Mouse (Mus musculus) limb, embryonic 14.5 days (tissue): ENCODE measurements around the gene Gm20855. TPM values are rescaled to one million over a fixed set of nuclear protein-coding genes. Genes with fewer than 3 reads are reported as not detected.
"Not testable (repeated sequence)": the region's sequence is repeated elsewhere in the genome, so short reads cannot be mapped to it uniquely, and the experiment has no call there.

Experiments used
- ATAC-seq: fragments of 200-750 bp; cut with Nextera tagmentation; 2 replicates; pipeline ENCODE4 v1.8.0; 2017; ENCODE audit warnings: low read depth, moderate number of reproducible peaks, moderate TSS enrichment; ENCODE audit not compliant: low FRiP score
- DNase-seq: peaks from one replicate; pipeline ENCODE4 v3.0.0-alpha.2; 2015; ENCODE audit warnings: low spot score
- H3K27ac ChIP-seq: fragments of 300-500 bp; sonication (generic); replicated peaks from 2 replicates; pipeline ENCODE4 v1.5.1; 2014; ENCODE audit warnings: low read depth, mild to moderate bottlenecking, low read length, moderate library complexity, mixed read lengths
- H3K27me3 ChIP-seq: fragments of 300-500 bp; sonication (generic); 2 replicates; pipeline ENCODE4 v1.6.1; 2014; ENCODE audit warnings: low read length, mixed read lengths; ENCODE audit not compliant: control insufficient read depth, insufficient read depth
- H3K36me3 ChIP-seq: fragments of 300-500 bp; sonication (generic); 2 replicates; pipeline ENCODE4 v1.6.1; 2014; ENCODE audit warnings: mild to moderate bottlenecking, low read length, moderate library complexity, mixed read lengths; ENCODE audit not compliant: control insufficient read depth, insufficient read depth
- H3K4me1 ChIP-seq: fragments of 300-500 bp; sonication (generic); 2 replicates; pipeline ENCODE4 v1.6.1; 2014; ENCODE audit warnings: antibody characterized with exemption, low read length, mixed read lengths; ENCODE audit not compliant: control insufficient read depth, insufficient read depth
- H3K4me2 ChIP-seq: fragments of 300-500 bp; sonication (generic); replicated peaks from 2 replicates; pipeline ENCODE4 v1.6.1; 2014; ENCODE audit warnings: low read depth, mild to moderate bottlenecking, low read length, moderate library complexity; ENCODE audit not compliant: severe bottlenecking
- H3K4me3 ChIP-seq: fragments of 300-500 bp; sonication (generic); replicated peaks from 2 replicates; pipeline ENCODE4 v1.5.1; 2014; ENCODE audit warnings: low read length
- H3K9ac ChIP-seq: fragments of 300-500 bp; sonication (generic); 2 replicates; pipeline ENCODE4 v1.6.1; 2014; ENCODE audit warnings: mild to moderate bottlenecking, low read depth, low read length, moderate library complexity; ENCODE audit not compliant: severe bottlenecking
- H3K9me3 ChIP-seq: fragments of 300-500 bp; sonication (generic); 2 replicates; pipeline ENCODE4 v1.6.1; 2016; ENCODE audit warnings: low read length; ENCODE audit not compliant: control insufficient read depth
- WGBS: fragments of 180-500 bp; shearing (Covaris S2); extraction: QIAGEN DNeasy Blood & Tissue Kit; methylation state at CpG from one replicate; pipeline ENCODE4 v1.1.7; 2014; 5-methylcytosine and 5-hydroxymethylcytosine counted together
- polyA plus RNA-seq, 2 experiments: library from polyadenylated mRNA; depleted of rRNA in 1 of 2; stranded (reverse) in 1 of 2; unstranded in 1 of 2; fragments of >200 nt; fragmentation: Nextera tagmentation in 1 of 2; extraction: Ambion mirVana in 1 of 2; gene quantifications; 2 replicates each; pipeline versions ENCODE4 v1.2.1 to v1.2.3; 2012 to 2014

Gm20855 gene
- not detected in 2 replicates for polyA plus RNA-seq (2012; rRNA removed)
- polyA plus RNA-seq (2014; fragmentation: Nextera tagmentation; extraction: Ambion mirVana): not detected in 2 replicates

DNA sequence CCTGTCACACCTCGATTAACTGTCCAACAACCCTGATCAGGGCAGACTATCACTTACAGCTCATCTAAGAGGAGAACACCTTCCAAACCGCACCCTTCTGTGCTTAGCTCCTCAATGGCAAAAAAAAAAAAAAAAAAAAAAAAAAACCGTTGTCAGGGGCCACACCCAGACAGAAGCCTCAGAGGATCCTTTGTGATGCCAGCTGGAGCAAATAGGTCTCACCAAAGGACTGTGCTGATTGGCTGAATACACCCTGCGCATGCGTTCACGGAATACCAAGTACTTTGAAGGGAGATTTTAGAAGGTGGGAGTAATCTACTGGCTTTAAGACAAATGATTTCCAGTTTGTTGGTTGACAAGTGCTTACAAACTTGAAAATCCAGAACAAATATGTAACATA lies at the start of gene Gm20855:
Gm20855 (minus strand) TSS at position 101 of the 400 bp plus-strand sequence.
- not testable (repeated sequence) for ATAC-seq, H3K36me3 ChIP-seq, DNase-seq, H3K4me1 ChIP-seq, H3K27me3 ChIP-seq, H3K9me3 ChIP-seq, H3K4me3 ChIP-seq, H3K9ac ChIP-seq, H3K4me2 ChIP-seq, H3K27ac ChIP-seq
- WGBS: no CpG with 5 or more reads among the region's 6 CpGs
